Mouse (Mus musculus): Measurements from ENCODE around the gene Carmil1.

DNA sequence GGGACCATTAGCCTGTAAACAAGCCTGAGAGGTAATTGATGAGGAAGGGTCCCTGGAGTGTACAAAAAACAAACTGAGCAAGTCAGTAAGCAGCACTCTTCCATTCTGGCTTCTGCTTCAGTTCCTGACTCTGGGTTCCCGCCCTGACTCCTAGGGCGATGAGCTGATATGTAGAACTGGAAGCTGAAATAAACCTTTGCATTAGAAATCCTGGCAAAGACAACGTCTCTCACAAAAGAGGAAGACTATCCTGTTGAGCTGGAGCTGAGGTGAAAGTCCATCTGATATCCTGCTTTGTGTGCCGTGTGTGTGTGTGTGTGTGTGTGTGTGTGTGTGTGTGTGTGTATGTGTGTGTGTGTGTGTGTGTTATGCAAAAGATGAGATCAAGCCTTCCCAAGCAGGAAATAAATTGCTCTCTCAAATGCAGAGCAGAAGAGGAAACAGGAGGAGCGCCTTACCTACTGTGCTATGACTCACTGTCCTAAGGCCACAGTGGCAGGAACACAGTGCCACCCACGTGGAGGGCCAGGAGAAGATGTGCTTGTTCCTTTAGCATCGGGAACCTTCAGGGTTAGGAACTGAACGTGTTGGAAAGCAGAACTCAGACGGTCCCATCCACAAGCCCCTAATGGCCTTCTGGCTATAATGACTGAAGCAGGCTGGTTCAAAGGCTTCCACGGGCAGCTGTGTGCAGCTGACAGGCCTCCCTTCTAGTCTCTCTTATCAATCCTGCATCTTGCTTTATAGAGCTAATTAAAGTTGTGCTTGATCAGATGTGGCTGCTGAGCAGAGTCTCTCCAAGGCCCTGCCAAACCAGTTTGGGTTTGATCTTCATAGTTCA lies 19.6 kb downstream of the Carmil1 start:
- no peak for TF ChIP-seq CTCF (IDR thresholded peaks at IDR 0.05)
- no peak for TF ChIP-seq POLR2A (IDR thresholded peaks at IDR 0.05; ENCODE audit: insufficient read depth, low read depth, low read length)
